Mouse (Mus musculus): ENCODE data around the gene Rgs13. TPM values are rescaled to one million over a fixed set of nuclear protein-coding genes. Genes with fewer than 3 reads are reported as not detected.

The Rgs13 gene
- polyA plus RNA-seq, 1 experiment = not detected

DNA sequence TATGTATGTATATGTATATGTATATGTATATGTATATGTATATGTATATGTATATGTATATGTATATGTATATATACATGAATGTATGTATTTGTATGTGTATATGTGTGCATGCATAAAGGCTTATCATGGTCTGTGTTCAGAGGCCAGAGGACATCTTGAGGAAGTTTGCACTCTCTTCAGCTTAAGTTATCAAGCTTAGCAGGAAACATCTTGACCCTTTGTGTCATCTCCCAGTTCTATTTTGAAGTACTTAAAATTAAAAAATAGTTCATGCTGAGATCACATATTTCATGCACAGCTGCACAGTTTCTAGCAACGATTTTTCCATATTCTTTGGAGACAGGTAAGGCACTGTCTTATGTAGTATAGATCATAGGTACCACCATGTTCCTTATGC, 22.4 kb upstream of the Rgs13 start:
- no peaks in the 10 kb centered on the region for H3K4me1 ChIP-seq (ENCODE audit: control insufficient read depth, insufficient read depth, low read length)
- H3K27me3 ChIP-seq (replicated peaks; ENCODE audit: control insufficient read depth, insufficient read depth, low read length) = no peaks in the 10 kb centered on the region
- no peak overlapping the region for H3K4me3 ChIP-seq (ENCODE audit: insufficient read depth, low read depth, low read length)
- no peak for DNase-seq
- TF ChIP-seq CTCF (conservative IDR thresholded peaks at IDR 0.05; ENCODE audit: insufficient read depth, insufficient read length, low read depth, low read length) (no peak), POLR2A (IDR thresholded peaks at IDR 0.05; ENCODE audit: low read depth, low read length) (no peak)
- WGBS = 56% methylated on average over 1 of the region's 1 CpGs
- H3K27ac ChIP-seq (ENCODE audit: insufficient read depth, low read depth, low read length) = no peak overlapping the region
- no peaks in the 10 kb centered on the region for H3K36me3 ChIP-seq (ENCODE audit: control insufficient read depth, insufficient read depth, low read length)

DNA sequence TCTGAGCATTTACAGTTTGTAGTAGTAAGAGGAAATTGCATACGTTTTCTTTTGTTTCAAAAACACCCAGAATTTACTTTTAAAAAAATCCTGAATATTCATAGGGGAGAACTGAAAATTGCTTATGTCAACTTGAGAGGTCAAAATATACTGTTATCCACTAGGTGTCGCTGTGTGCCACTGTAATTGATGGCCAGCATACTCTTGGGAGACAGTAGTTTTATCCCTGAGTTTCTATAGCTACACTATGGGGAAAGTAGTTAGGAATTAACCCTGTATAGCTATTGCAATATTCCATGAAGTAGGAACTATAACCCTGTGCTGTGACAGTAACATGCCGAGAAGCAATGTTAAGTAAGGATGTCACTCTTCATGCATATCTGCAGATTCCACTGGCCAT, 20.5 kb upstream of the Rgs13 start:
- no peaks in the 10 kb centered on the region for H3K4me1 ChIP-seq (ENCODE audit: control insufficient read depth, insufficient read depth, low read length)
- no peak overlapping the region for H3K4me3 ChIP-seq (ENCODE audit: insufficient read depth, low read depth, low read length)
- no peak for TF ChIP-seq CTCF (conservative IDR thresholded peaks at IDR 0.05; ENCODE audit: insufficient read depth, insufficient read length, low read depth, low read length)
- TF ChIP-seq POLR2A (IDR thresholded peaks at IDR 0.05; ENCODE audit: low read depth, low read length) = no peak
- no peaks in the 10 kb centered on the region for H3K27me3 ChIP-seq (replicated peaks; ENCODE audit: control insufficient read depth, insufficient read depth, low read length)
- 30% methylated on average over 3 of the region's 3 CpGs for WGBS
- DNase-seq = peak; percentile 34
- H3K27ac ChIP-seq (ENCODE audit: insufficient read depth, low read depth, low read length) = no peak overlapping the region
- H3K36me3 ChIP-seq (ENCODE audit: control insufficient read depth, insufficient read depth, low read length) = no peaks in the 10 kb centered on the region

DNA sequence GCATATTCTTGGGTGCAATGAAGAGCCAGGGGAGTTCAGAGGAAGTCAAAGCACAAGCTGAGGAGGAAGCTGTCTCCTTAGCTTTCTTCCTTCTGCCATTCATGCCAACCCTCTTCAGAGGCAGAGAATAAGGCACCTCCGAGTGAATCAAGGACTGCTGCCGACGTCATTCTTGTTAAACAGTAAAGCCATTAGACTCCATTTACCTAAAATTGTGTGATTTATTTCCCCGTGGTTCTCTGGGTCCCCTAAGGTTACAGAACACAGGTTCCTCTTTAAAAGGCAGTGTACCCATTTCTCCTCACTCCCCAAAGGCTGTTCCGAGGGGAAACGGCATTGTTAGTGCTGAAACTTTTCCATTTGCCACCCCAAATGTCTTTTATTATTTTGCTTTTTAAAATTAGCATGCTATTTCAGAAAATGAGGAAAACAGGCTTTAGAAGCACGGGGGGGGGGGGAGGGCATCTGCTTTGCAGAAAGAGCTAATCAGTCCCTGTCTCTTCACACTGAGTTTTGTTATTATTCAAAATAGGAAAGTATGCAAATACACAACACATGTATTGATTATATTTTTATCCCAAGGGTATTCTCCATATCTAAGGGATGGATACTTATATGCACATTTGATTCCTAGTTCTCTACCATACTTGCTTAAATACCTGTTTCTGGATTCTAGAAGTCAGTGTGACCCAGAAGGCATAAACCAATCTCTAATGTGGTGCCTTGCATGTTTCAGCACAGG, 9.7 kb upstream of the Rgs13 start:
- DNase-seq = no peak
- TF ChIP-seq POLR2A (IDR thresholded peaks at IDR 0.05; ENCODE audit: low read depth, low read length) = no peak
- Histone ChIP-seq H3K4me1 (ENCODE audit: control insufficient read depth, insufficient read depth, low read length) (no peaks in the 10 kb centered on the region), H3K4me3 (ENCODE audit: insufficient read depth, low read depth, low read length) (no peak overlapping the region), H3K27ac (ENCODE audit: insufficient read depth, low read depth, low read length) (no peak overlapping the region), H3K27me3 (replicated peaks; ENCODE audit: control insufficient read depth, insufficient read depth, low read length) (no peaks in the 10 kb centered on the region), H3K36me3 (ENCODE audit: control insufficient read depth, insufficient read depth, low read length) (no peaks in the 10 kb centered on the region)
- 44% methylated on average over 7 of the region's 7 CpGs for WGBS

DNA sequence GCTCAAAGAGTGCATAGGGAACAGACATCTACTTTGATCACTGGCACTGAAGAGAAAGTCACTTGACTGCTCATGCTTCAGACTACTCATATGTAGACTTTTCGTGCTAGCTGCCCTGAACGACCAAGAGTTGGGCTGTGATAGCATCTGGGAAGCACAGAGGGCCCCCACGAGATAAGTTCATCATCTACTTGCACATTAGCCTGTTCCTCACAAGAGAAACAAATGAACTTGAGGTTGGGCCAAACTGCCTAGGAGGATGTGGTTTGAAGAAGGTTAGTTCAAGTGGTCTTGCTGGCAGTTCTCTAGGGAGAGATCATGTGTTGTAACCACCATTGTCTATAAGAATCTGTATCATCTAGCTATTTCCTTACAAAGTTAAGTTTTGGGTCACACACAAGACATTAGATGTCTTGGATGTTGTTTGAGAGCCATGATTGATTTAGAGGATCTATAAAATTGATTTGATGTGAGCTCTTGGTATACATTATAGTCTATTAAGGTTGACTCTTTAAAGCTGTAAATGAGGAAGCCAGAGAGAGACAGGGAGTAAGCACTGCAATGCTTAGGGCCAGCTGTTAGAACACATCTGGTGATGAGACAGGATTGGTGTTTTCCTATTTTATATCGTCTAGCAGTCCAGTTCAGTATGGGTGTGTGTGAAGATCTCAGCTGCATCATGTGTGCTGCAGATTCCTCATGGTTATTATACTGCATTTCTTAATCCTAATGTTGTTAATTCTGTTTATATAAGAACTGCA, 8.0 kb upstream of the Rgs13 start:
- Histone ChIP-seq H3K27ac (ENCODE audit: insufficient read depth, low read depth, low read length) (no peak overlapping the region), H3K36me3 (ENCODE audit: control insufficient read depth, insufficient read depth, low read length) (no peaks in the 10 kb centered on the region), H3K4me3 (ENCODE audit: insufficient read depth, low read depth, low read length) (no peak overlapping the region), H3K27me3 (replicated peaks; ENCODE audit: control insufficient read depth, insufficient read depth, low read length) (no peaks in the 10 kb centered on the region), H3K4me1 (ENCODE audit: control insufficient read depth, insufficient read depth, low read length) (no peaks in the 10 kb centered on the region)
- TF ChIP-seq CTCF (conservative IDR thresholded peaks at IDR 0.05; ENCODE audit: insufficient read depth, insufficient read length, low read depth, low read length) = no peak
- no peak for TF ChIP-seq POLR2A (IDR thresholded peaks at IDR 0.05; ENCODE audit: low read depth, low read length)
- 65% methylated on average over 4 of the region's 4 CpGs for WGBS
- no peak for DNase-seq

DNA sequence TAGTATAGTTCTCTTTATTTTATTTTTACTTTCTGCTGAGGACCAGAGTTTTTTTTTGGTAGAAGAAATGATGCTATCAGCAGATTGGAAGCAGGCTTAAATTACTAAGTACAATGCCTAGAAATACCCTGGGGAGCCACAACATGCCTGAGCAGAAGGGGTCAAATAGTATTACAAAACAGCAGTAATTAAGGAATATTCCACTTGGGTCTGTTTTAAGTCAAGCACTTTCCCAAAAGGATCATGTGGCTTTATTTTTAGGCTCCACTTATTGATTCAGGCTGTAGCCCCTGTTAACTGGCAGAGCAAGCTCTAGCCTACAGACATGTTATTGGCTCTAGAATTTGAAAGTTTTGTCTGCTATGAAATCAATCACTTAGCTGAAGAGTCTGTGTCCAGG, 6.5 kb upstream of the Rgs13 start:
- Histone ChIP-seq H3K36me3 (ENCODE audit: control insufficient read depth, insufficient read depth, low read length) (no peaks in the 10 kb centered on the region), H3K4me1 (ENCODE audit: control insufficient read depth, insufficient read depth, low read length) (no peaks in the 10 kb centered on the region), H3K27me3 (replicated peaks; ENCODE audit: control insufficient read depth, insufficient read depth, low read length) (no peaks in the 10 kb centered on the region), H3K27ac (ENCODE audit: insufficient read depth, low read depth, low read length) (no peak overlapping the region), H3K4me3 (ENCODE audit: insufficient read depth, low read depth, low read length) (no peak overlapping the region)
- TF ChIP-seq POLR2A (IDR thresholded peaks at IDR 0.05; ENCODE audit: low read depth, low read length) = no peak
- TF ChIP-seq CTCF (conservative IDR thresholded peaks at IDR 0.05; ENCODE audit: insufficient read depth, insufficient read length, low read depth, low read length) = no peak
- DNase-seq = peak; percentile 14

GRCm38 (mm10) chr1:144179559-144179958, 2.4 kb upstream of the Rgs13 start:
- no peaks in the 10 kb centered on the region for H3K27me3 ChIP-seq (replicated peaks; ENCODE audit: control insufficient read depth, insufficient read depth, low read length)
- H3K36me3 ChIP-seq (ENCODE audit: control insufficient read depth, insufficient read depth, low read length) = no peaks in the 10 kb centered on the region
- no peak for DNase-seq
- TF ChIP-seq CTCF (conservative IDR thresholded peaks at IDR 0.05; ENCODE audit: insufficient read depth, insufficient read length, low read depth, low read length) = no peak
- no peak for TF ChIP-seq POLR2A (IDR thresholded peaks at IDR 0.05; ENCODE audit: low read depth, low read length)
- no peak overlapping the region for H3K27ac ChIP-seq (ENCODE audit: insufficient read depth, low read depth, low read length)
- H3K4me3 ChIP-seq (ENCODE audit: insufficient read depth, low read depth, low read length) = no peak overlapping the region
- no peaks in the 10 kb centered on the region for H3K4me1 ChIP-seq (ENCODE audit: control insufficient read depth, insufficient read depth, low read length)
- 96% methylated on average over 4 of the region's 4 CpGs for WGBS

DNA sequence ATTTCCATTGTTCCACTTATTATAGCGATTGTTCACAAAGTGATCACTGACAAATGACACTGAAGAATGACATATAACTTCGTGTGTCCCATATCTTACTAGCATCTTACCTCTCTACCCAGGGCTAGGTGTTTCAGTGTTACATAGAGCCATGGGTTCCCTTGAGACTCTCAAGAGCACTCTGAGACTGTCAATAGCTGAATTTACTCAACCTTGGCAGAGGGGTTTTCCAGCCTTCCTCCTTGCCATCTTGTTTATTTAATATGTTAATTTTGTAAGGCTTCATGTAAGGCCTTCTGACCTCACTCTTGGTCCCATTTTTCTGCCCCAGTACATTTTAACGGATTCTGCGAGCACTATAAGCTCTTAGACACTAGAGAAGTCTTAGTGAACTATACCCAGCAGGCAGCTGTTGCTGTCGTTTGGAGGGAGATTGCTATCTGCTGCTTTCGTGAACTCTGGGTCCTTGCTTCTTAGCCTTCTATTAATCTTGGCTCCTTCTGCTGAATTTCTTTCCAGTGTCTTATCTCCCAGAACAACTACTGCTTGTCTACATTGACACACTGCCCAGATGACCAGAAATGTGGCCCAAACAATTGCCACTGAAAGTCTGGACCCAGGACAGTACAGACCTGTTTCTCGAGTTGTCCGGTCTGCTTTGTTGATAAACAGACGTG, 1.2 kb upstream of the Rgs13 start:
- DNase-seq = peak; percentile 11
- Histone ChIP-seq H3K27ac (ENCODE audit: insufficient read depth, low read depth, low read length) (no peak overlapping the region), H3K4me3 (ENCODE audit: insufficient read depth, low read depth, low read length) (no peak overlapping the region), H3K4me1 (ENCODE audit: control insufficient read depth, insufficient read depth, low read length) (no peaks in the 10 kb centered on the region), H3K36me3 (ENCODE audit: control insufficient read depth, insufficient read depth, low read length) (no peaks in the 10 kb centered on the region), H3K27me3 (replicated peaks; ENCODE audit: control insufficient read depth, insufficient read depth, low read length) (no peaks in the 10 kb centered on the region)
- WGBS = 70% methylated on average over 9 of the region's 9 CpGs
- TF ChIP-seq POLR2A (IDR thresholded peaks at IDR 0.05; ENCODE audit: low read depth, low read length) (no peak), CTCF (conservative IDR thresholded peaks at IDR 0.05; ENCODE audit: insufficient read depth, insufficient read length, low read depth, low read length) (no peak)
